Mouse (Mus musculus) spleen, adult 2 months (tissue): Measurements from ENCODE around the gene Gbf1.

Experiments used
- CTCF ChIP-seq: fragments of 200-500 bp; IDR thresholded peaks from 2 replicates; pipeline ENCODE4 v1.5.1; 2011; ENCODE audit warnings: mild to moderate bottlenecking, inconsistent platforms; ENCODE audit not compliant: insufficient read depth, insufficient read length, insufficient replicate concordance; ENCODE audit errors: extremely low read depth
- POLR2A ChIP-seq: fragments of 200-500 bp; IDR thresholded peaks from 2 replicates; pipeline ENCODE4 v1.6.1; 2011; ENCODE audit warnings: low read depth, low read length, inconsistent platforms

- no peak for TF ChIP-seq CTCF
- TF ChIP-seq POLR2A: no peak
These were observed 178.4 kb downstream of the Gbf1 start for GRCm38 (mm10) chr19:46330696-46331095.
